In genomic region chr7:144807976-144808577, GRCm38 (mm10) we compare ENCODE assay signal across 31 mouse cellular contexts. TPM values are rescaled to one million over a fixed set of nuclear protein-coding genes. Genes with fewer than 3 reads are reported as not detected.
DNase-seq lines count a peak whose midpoint lies in the region; ATAC-seq and TF ChIP-seq lines count a peak whose summit lies in the region.
"Had no signal": no experiment of that assay in that cellular context is flagged by ENCODE, and none has a peak within 500 bp of the region (broad histone marks: within the 10 kb centered on the region; RNA-seq: fewer than 3 reads in every experiment).

No protein-coding gene starts in this region.

- WGBS in intestine, embryonic 16.5 days: 64% methylated on average over 4 of the region's 4 CpGs
- 29% methylated on average over 4 of the region's 4 CpGs for WGBS in liver, embryonic 14.5 days (ENCODE audit: insufficient replicate concordance)

- peak; percentile 58; the same call in 1 of the 2 replicates for ATAC-seq in common myeloid progenitor, adult 5-6 weeks (replicated peaks; ENCODE audit: low read depth, poor library complexity, severe bottlenecking)
- ATAC-seq in intestine, embryonic 16.5 days: peak; percentile 62
- ATAC-seq in liver, embryonic 14.5 days (ENCODE audit: insufficient read depth): peak; percentile 84
- ATAC-seq: forebrain, embryonic 15.5 days; hindbrain, postnatal 0 days; lung, postnatal 0 days had no signal

- no peaks in the 10 kb centered on the region for H3K9me3 ChIP-seq in intestine, embryonic 16.5 days (ENCODE audit: control insufficient read depth, low read length)
- H3K9me3 ChIP-seq in liver, embryonic 14.5 days (ENCODE audit: control insufficient read depth, low read length): no peaks in the 10 kb centered on the region
- H3K9me3 ChIP-seq: embryonic facial prominence, embryonic 13.5 days; forebrain, embryonic 15.5 days; heart, embryonic 13.5 days; limb, embryonic 10.5 days; midbrain, embryonic 12.5 days; neural tube, embryonic 15.5 days had no signal

- no peak overlapping the region for H3K4me3 ChIP-seq in intestine, embryonic 16.5 days (ENCODE audit: low read length)
- H3K4me3 ChIP-seq in liver, embryonic 14.5 days (ENCODE audit: insufficient read depth in 1 of 2, low read depth in 2 of 2, low read length in 2 of 2): no peak overlapping the region
- H3K4me3 ChIP-seq: embryonic facial prominence, embryonic 13.5 days; forebrain, embryonic 15.5 days; heart, embryonic 13.5 days; limb, embryonic 10.5 days; midbrain, embryonic 12.5 days; neural tube, embryonic 15.5 days had no signal

- H3K4me1 ChIP-seq in intestine, embryonic 16.5 days (ENCODE audit: control insufficient read depth, insufficient read depth, low read length): peaks cover 5% of the 10 kb centered on the region
- peaks cover 12 to 29% of the 10 kb centered on the region in 2 experiments for H3K4me1 ChIP-seq in liver, embryonic 14.5 days (replicated peaks; ENCODE audit: control insufficient read depth in 2 of 2, insufficient read depth in 2 of 2, low read length in 1 of 2)
- H3K4me1 ChIP-seq: forebrain, embryonic 15.5 days; midbrain, embryonic 12.5 days; neural tube, embryonic 15.5 days had no signal

- peak; percentile 73; the same call in 1 of the 2 replicates for TF ChIP-seq EP300 in liver, embryonic 14.5 days (IDR thresholded peaks at IDR 0.05; ENCODE audit: low read depth)

- H3K4me2 ChIP-seq in intestine, embryonic 16.5 days (ENCODE audit: low read depth, low read length): no peak overlapping the region
- H3K4me2 ChIP-seq in liver, embryonic 14.5 days (ENCODE audit: low read depth): no peak overlapping the region
- H3K4me2 ChIP-seq: embryonic facial prominence, embryonic 13.5 days; forebrain, embryonic 15.5 days; heart, embryonic 13.5 days; midbrain, embryonic 12.5 days; neural tube, embryonic 15.5 days had no signal

- H3K36me3 ChIP-seq in intestine, embryonic 16.5 days (ENCODE audit: control insufficient read depth, insufficient read depth, low read length): no peaks in the 10 kb centered on the region
- no peaks in the 10 kb centered on the region for H3K36me3 ChIP-seq in liver, embryonic 14.5 days (replicated peaks; ENCODE audit: control insufficient read depth, insufficient read depth, low read depth)
- H3K36me3 ChIP-seq: embryonic facial prominence, embryonic 13.5 days; forebrain, embryonic 15.5 days; heart, embryonic 13.5 days; limb, embryonic 10.5 days; midbrain, embryonic 12.5 days; neural tube, embryonic 15.5 days had no signal

- no peak for TF ChIP-seq CTCF in liver, embryonic 14.5 days (IDR thresholded peaks at IDR 0.05; ENCODE audit: low read depth)

- H3K9ac ChIP-seq in intestine, embryonic 16.5 days (ENCODE audit: low read depth, low read length): no peak overlapping the region
- H3K9ac ChIP-seq in liver, embryonic 14.5 days (replicated peaks): no peak overlapping the region
- H3K9ac ChIP-seq: embryonic facial prominence, embryonic 13.5 days; forebrain, embryonic 15.5 days; heart, embryonic 13.5 days; midbrain, embryonic 12.5 days; neural tube, embryonic 15.5 days had no signal

- H3K27ac ChIP-seq in intestine, embryonic 16.5 days (ENCODE audit: low read length): no peak overlapping the region
- no peak overlapping the region; the same call in 1 of the 2 replicates for H3K27ac ChIP-seq in liver, embryonic 14.5 days
- H3K27ac ChIP-seq: embryonic facial prominence, embryonic 13.5 days; forebrain, embryonic 15.5 days; heart, embryonic 13.5 days; hindbrain, postnatal 0 days; limb, embryonic 10.5 days; midbrain, embryonic 12.5 days; neural tube, embryonic 15.5 days had no signal

- peak; percentile 49 to 66 (median 58) for DNase-seq in liver, embryonic 14.5 days (ENCODE audit: low read depth in 3 of 3, low spot score in 3 of 3)
- no peak for DNase-seq in layer of hippocampus, postnatal 36 days
- DNase-seq in frontal cortex, postnatal 10 days (ENCODE audit: low spot score in 2 of 2): no peak
- DNase-seq in urinary bladder, adult 18-20 months (ENCODE audit: low spot score in 2 of 2): no peak
- no peak for DNase-seq in testis, postnatal 10 days (ENCODE audit: low spot score)
- DNase-seq: adrenal gland, postnatal 25 days; cerebellum, postnatal 14 days; embryo, embryonic 11 days; gastrocnemius, postnatal 10 days; heart, adult 11 months; heart, postnatal 14 days; kidney, adult 18-20 months; thymus, postnatal 14 days had no signal

- no peaks in the 10 kb centered on the region for H3K27me3 ChIP-seq in intestine, embryonic 16.5 days (replicated peaks; ENCODE audit: control insufficient read depth, insufficient read depth, low read length)
- H3K27me3 ChIP-seq in liver, embryonic 14.5 days (ENCODE audit: control insufficient read depth, insufficient read depth, low read length): no peaks in the 10 kb centered on the region
- H3K27me3 ChIP-seq: forebrain, embryonic 15.5 days; neural tube, embryonic 15.5 days had no signal

RNA-seq across cellular contexts. Expression of gene Fgf3, which starts 29.8 kb away (rescaled TPM):
- 4.2 and 7.8 TPM in 2 replicates for total RNA-seq in common myeloid progenitor, adult 5-6 weeks (2017)
- not detected in 2 replicates for polyA plus RNA-seq in intestine, embryonic 16.5 days (2015; fragmentation: Nextera tagmentation; extraction: Ambion mirVana)
- 0.10 TPM in 2 replicates for polyA plus RNA-seq in liver, embryonic 14.5 days (2012; rRNA removed)
- polyA plus RNA-seq in liver, embryonic 14.5 days (2014; fragmentation: Nextera tagmentation; extraction: Ambion mirVana): 0.10 and 0.13 TPM in 2 replicates
- not detected for total RNA-seq in layer of hippocampus, postnatal 36 days (2021)
- total RNA-seq: gastrocnemius, postnatal 10 days; heart, postnatal 14 days; layer of hippocampus, postnatal 10 days; liver, adult 2 months had no signal
- polyA plus RNA-seq: C2C12; liver, adult 2 months; lung, postnatal 0 days had no signal

RNA-seq across cellular contexts. Expression of gene Fgf4, which starts 39.1 kb away (rescaled TPM):
- total RNA-seq in common myeloid progenitor, adult 5-6 weeks (2017): not detected in 2 replicates
- not detected in 2 replicates for polyA plus RNA-seq in intestine, embryonic 16.5 days (2015; fragmentation: Nextera tagmentation; extraction: Ambion mirVana)
- not detected in 2 replicates for polyA plus RNA-seq in liver, embryonic 14.5 days (2012; rRNA removed)
- not detected in 2 replicates for polyA plus RNA-seq in liver, embryonic 14.5 days (2014; fragmentation: Nextera tagmentation; extraction: Ambion mirVana)
- total RNA-seq in layer of hippocampus, postnatal 36 days (2021): not detected
- total RNA-seq: adrenal gland, postnatal 25 days; heart, postnatal 14 days; hindbrain, postnatal 0 days; layer of hippocampus, postnatal 10 days; left cerebral cortex, adult 8-10 months; liver, adult 2 months had no signal
- polyA plus RNA-seq: brain, embryonic 14.5 days; C2C12; forebrain, embryonic 15.5 days; heart, embryonic 13.5 days; hindbrain, embryonic 11.5 days; hindbrain, postnatal 0 days; kidney, embryonic 16.5 days; liver, adult 2 months; lung, postnatal 0 days; midbrain, embryonic 12.5 days; neural tube, embryonic 15.5 days; small intestine, adult 2 months had no signal

RNA-seq across cellular contexts. Expression of gene Ano1, which starts 56.3 kb away (rescaled TPM):
- not detected in 2 replicates for total RNA-seq in common myeloid progenitor, adult 5-6 weeks (2017)
- polyA plus RNA-seq in intestine, embryonic 16.5 days (2015; fragmentation: Nextera tagmentation; extraction: Ambion mirVana): 19.9 and 20.3 TPM in 2 replicates
- 1.5 and 1.6 TPM in 2 replicates for polyA plus RNA-seq in liver, embryonic 14.5 days (2012; rRNA removed)
- 1.4 and 2.1 TPM in 2 replicates for polyA plus RNA-seq in liver, embryonic 14.5 days (2014; fragmentation: Nextera tagmentation; extraction: Ambion mirVana)
- 1 to 10 TPM; 2.5 to 2.6 TPM for total RNA-seq in layer of hippocampus, postnatal 36 days (2021)

Comparison
In these comparisons a context has a peak if more than half of its experiments do, and no peak if none do; other contexts are left out.
1. DNase-seq: peak in liver, embryonic 14.5 days (3 of 3); none in layer of hippocampus, postnatal 36 days (0 of 2), frontal cortex, postnatal 10 days (0 of 2), urinary bladder, adult 18-20 months (0 of 2) and testis, postnatal 10 days (single experiment).
2. Peak in every context shown above with its lines, with median percentiles within 50 percentile points of each other: ATAC-seq.